Mouse (Mus musculus) heart, embryonic 11.5 days (tissue): ENCODE measurements around the gene Cadm1. TPM values are rescaled to one million over a fixed set of nuclear protein-coding genes. Genes with fewer than 3 reads are reported as not detected.

Experiments used
- ATAC-seq: fragments of 200-750 bp; cut with Nextera tagmentation; replicated peaks from 2 replicates; pipeline ENCODE4 v1.8.0; 2017; ENCODE audit warnings: moderate library complexity; ENCODE audit not compliant: insufficient number of reproducible peaks, low FRiP score, low TSS enrichment
- H3K27ac ChIP-seq: fragments of 300-500 bp; sonication (generic); 2 replicates; pipeline ENCODE4 v1.5.1; 2014; ENCODE audit warnings: mild to moderate bottlenecking, low read depth, low read length
- H3K27me3 ChIP-seq: fragments of 300-500 bp; sonication (generic); 2 replicates; pipeline ENCODE4 v1.6.1; 2014; ENCODE audit warnings: mild to moderate bottlenecking, low read length, mixed read lengths; ENCODE audit not compliant: control insufficient read depth, insufficient read depth
- H3K36me3 ChIP-seq: fragments of 300-500 bp; sonication (generic); 2 replicates; pipeline ENCODE4 v1.6.1; 2014; ENCODE audit warnings: mild to moderate bottlenecking, low read length, moderate library complexity, mixed read lengths; ENCODE audit not compliant: control insufficient read depth, insufficient read depth
- H3K4me1 ChIP-seq: fragments of 300-500 bp; sonication (generic); 2 replicates; pipeline ENCODE4 v1.6.1; 2014; ENCODE audit warnings: low read length; ENCODE audit not compliant: control insufficient read depth, insufficient read depth
- H3K4me2 ChIP-seq: fragments of 300-500 bp; sonication (generic); 2 replicates; pipeline ENCODE4 v1.6.1; 2014; ENCODE audit warnings: mild to moderate bottlenecking, moderate library complexity
- H3K4me3 ChIP-seq: fragments of 300-500 bp; sonication (generic); 2 replicates; pipeline ENCODE4 v1.5.1; 2014; ENCODE audit warnings: low read depth, low read length
- H3K9ac ChIP-seq: fragments of 300-500 bp; sonication (generic); 2 replicates; pipeline ENCODE4 v1.6.1; 2014; ENCODE audit warnings: mild to moderate bottlenecking, low read depth, low read length, moderate library complexity
- H3K9me3 ChIP-seq: fragments of 300-500 bp; sonication (generic); replicated peaks from 2 replicates; pipeline ENCODE4 v1.6.1; 2016; ENCODE audit warnings: low read length; ENCODE audit not compliant: control insufficient read depth
- WGBS: fragments of 180-500 bp; shearing (Covaris S2); extraction: QIAGEN DNeasy Blood & Tissue Kit; methylation state at CpG from one replicate; pipeline ENCODE4 v1.1.7; 2014; ENCODE audit not compliant: insufficient replicate concordance; 5-methylcytosine and 5-hydroxymethylcytosine counted together
- polyA plus RNA-seq: library from polyadenylated mRNA; unstranded; fragments of >200 nt; fragmentation: Nextera tagmentation; extraction: Ambion mirVana; gene quantifications from 2 replicates; pipeline ENCODE4 v1.2.1, GENCODE M21; 2014

Gene Cadm1
- polyA plus RNA-seq, 1 experiment from 2014 or later, result 30.3 TPM

GRCm38 (mm10) chr9:47733780-47734451, 203.9 kb downstream of the Cadm1 start:
- no peak overlapping the region for H3K4me2 ChIP-seq
- WGBS, result 77% methylated on average over 13 of the region's 13 CpGs
- H3K36me3 ChIP-seq, result no peaks in the 10 kb centered on the region
- H3K27me3 ChIP-seq, result no peaks in the 10 kb centered on the region
- H3K4me3 ChIP-seq, result no peak overlapping the region
- peaks cover 4% of the 10 kb centered on the region; the same call in 1 of the 2 replicates for H3K4me1 ChIP-seq
- no peak overlapping the region for H3K9ac ChIP-seq
- ATAC-seq, result no peak
- H3K9me3 ChIP-seq, result no peaks in the 10 kb centered on the region
- H3K27ac ChIP-seq, result no peak overlapping the region

GRCm38 (mm10) chr9:47734905-47735304, 204.9 kb downstream of the Cadm1 start:
- Histone ChIP-seq H3K27ac (no peak overlapping the region), H3K9ac (no peak overlapping the region), H3K4me3 (no peak overlapping the region), H3K4me2 (no peak overlapping the region), H3K27me3 (no peaks in the 10 kb centered on the region), H3K4me1 (peaks cover 10% of the 10 kb centered on the region), H3K36me3 (no peaks in the 10 kb centered on the region), H3K9me3 (no peaks in the 10 kb centered on the region)
- whole genome bisulfite sequencing, result 86% methylated on average over 5 of the region's 5 CpGs
- no peak for ATAC-seq

- Histone ChIP-seq H3K4me3 (no peak overlapping the region), H3K27ac (no peak overlapping the region), H3K9me3 (no peaks in the 10 kb centered on the region), H3K9ac (no peak overlapping the region), H3K4me2 (no peak overlapping the region), H3K4me1 (peaks cover 6% of the 10 kb centered on the region), H3K27me3 (no peaks in the 10 kb centered on the region), H3K36me3 (no peaks in the 10 kb centered on the region)
- WGBS, result 61% methylated on average over 4 of the region's 4 CpGs
- ATAC-seq, result no peak
Measured at GRCm38 (mm10) chr9:47738799-47739198, 208.8 kb downstream of the Cadm1 start.

GRCm38 (mm10) chr9:47739276-47739675, 209.3 kb downstream of the Cadm1 start:
- 7% methylated on average over 7 of the region's 7 CpGs for WGBS
- peaks cover 6% of the 10 kb centered on the region for H3K4me1 ChIP-seq
- H3K27me3 ChIP-seq, result no peaks in the 10 kb centered on the region
- H3K4me2 ChIP-seq, result no peak overlapping the region
- no peaks in the 10 kb centered on the region for H3K36me3 ChIP-seq
- no peak overlapping the region for H3K4me3 ChIP-seq
- H3K27ac ChIP-seq, result no peak overlapping the region
- H3K9me3 ChIP-seq, result no peaks in the 10 kb centered on the region
- ATAC-seq, result no peak
- H3K9ac ChIP-seq, result no peak overlapping the region

GRCm38 (mm10) chr9:47741751-47742150, 211.8 kb downstream of the Cadm1 start:
- no peak for ATAC-seq
- H3K27ac ChIP-seq, result no peak overlapping the region
- H3K36me3 ChIP-seq, result no peaks in the 10 kb centered on the region
- no peak overlapping the region for H3K4me3 ChIP-seq
- no peaks in the 10 kb centered on the region for H3K9me3 ChIP-seq
- no peak overlapping the region for H3K4me2 ChIP-seq
- no peaks in the 10 kb centered on the region for H3K27me3 ChIP-seq
- H3K4me1 ChIP-seq, result peaks cover 6% of the 10 kb centered on the region
- 82% methylated on average over 3 of the region's 3 CpGs for WGBS
- no peak overlapping the region for H3K9ac ChIP-seq

- H3K4me1 ChIP-seq, result no peaks in the 10 kb centered on the region
- no peak for ATAC-seq
- H3K27ac ChIP-seq, result no peak overlapping the region
- 89% methylated on average over 3 of the region's 3 CpGs for WGBS
- H3K9me3 ChIP-seq, result no peaks in the 10 kb centered on the region
- no peak overlapping the region for H3K9ac ChIP-seq
- no peak overlapping the region for H3K4me3 ChIP-seq
- H3K27me3 ChIP-seq, result no peaks in the 10 kb centered on the region
- H3K4me2 ChIP-seq, result no peak overlapping the region
- no peaks in the 10 kb centered on the region for H3K36me3 ChIP-seq
Measured at GRCm38 (mm10) chr9:47744916-47745315, 214.9 kb downstream of the Cadm1 start.

- 81% methylated on average over 7 of the region's 7 CpGs for WGBS
- H3K27ac ChIP-seq, result no peak overlapping the region
- no peaks in the 10 kb centered on the region for H3K27me3 ChIP-seq
- no peak overlapping the region for H3K4me2 ChIP-seq
- no peak for ATAC-seq
- no peak overlapping the region for H3K4me3 ChIP-seq
- H3K9ac ChIP-seq, result no peak overlapping the region
- no peaks in the 10 kb centered on the region for H3K9me3 ChIP-seq
- no peaks in the 10 kb centered on the region for H3K36me3 ChIP-seq
- H3K4me1 ChIP-seq, result no peaks in the 10 kb centered on the region
Measured at GRCm38 (mm10) chr9:47745716-47746115, 215.7 kb downstream of the Cadm1 start.

- H3K9ac ChIP-seq, result no peak overlapping the region
- H3K4me2 ChIP-seq, result no peak overlapping the region
- H3K9me3 ChIP-seq, result no peaks in the 10 kb centered on the region
- no peak for ATAC-seq
- no peak overlapping the region for H3K27ac ChIP-seq
- H3K27me3 ChIP-seq, result no peaks in the 10 kb centered on the region
- no peak overlapping the region for H3K4me3 ChIP-seq
- WGBS, result 55% methylated on average over 5 of the region's 5 CpGs
- H3K36me3 ChIP-seq, result no peaks in the 10 kb centered on the region
- peaks cover 11% of the 10 kb centered on the region; the same call in 1 of the 2 replicates for H3K4me1 ChIP-seq
Measured at GRCm38 (mm10) chr9:47749160-47749559, 219.2 kb downstream of the Cadm1 start.

- H3K9me3 ChIP-seq, result no peaks in the 10 kb centered on the region
- no peak overlapping the region for H3K4me3 ChIP-seq
- H3K9ac ChIP-seq, result no peak overlapping the region
- H3K4me2 ChIP-seq, result no peak overlapping the region
- peaks cover 11% of the 10 kb centered on the region; the same call in 1 of the 2 replicates for H3K4me1 ChIP-seq
- 60% methylated on average over 5 of the region's 5 CpGs for WGBS
- no peaks in the 10 kb centered on the region for H3K36me3 ChIP-seq
- no peak for ATAC-seq
- no peak overlapping the region for H3K27ac ChIP-seq
- no peaks in the 10 kb centered on the region for H3K27me3 ChIP-seq
Measured at GRCm38 (mm10) chr9:47752516-47752915, 222.5 kb downstream of the Cadm1 start.
